Mouse (Mus musculus): ENCODE measurements at regions not wholly inside any gene's neighbourhood (a gene's known extent, or its start where the extent isn't known, plus 50 kb on each side); places are given as distances from the start of the nearest gene placed in this dataset.

DNA sequence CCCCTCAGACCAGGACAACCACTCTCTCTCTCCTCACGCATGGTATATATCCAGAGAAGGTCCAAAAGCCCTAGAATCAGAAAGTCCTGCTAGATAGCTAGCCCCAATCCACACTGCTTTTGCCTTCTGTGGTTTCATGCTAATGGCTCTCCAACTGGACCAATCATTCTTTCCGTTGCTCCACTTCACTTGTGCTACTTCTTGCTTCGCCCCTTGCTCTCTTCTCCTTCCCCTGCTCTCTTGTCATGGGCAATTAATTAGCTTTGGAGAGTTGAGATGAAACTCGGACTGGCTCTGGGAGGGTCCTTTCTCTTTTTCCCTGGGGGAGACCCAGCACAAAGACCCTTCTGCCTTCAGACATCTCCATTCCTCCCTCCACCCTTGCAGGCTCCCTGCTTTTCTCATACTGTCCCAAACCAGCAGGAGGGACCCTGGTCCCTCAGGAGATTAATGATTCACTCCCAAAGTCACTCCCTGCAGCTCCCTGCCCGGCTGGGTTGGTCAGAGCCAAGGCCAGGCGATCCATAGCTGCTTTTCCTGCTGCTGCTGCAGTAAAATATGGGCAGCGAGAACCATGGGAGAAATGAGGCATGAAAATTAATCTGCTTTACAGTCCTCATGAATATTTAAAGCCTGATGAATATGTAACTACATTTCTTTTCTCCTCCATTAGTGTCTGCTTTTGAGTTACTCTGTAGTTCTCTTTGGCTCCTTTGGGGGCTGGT is 113.7 kb upstream of the Thy1 start:
- DNase-seq (ENCODE audit: low spot score in 2 of 2) = no peak

DNA sequence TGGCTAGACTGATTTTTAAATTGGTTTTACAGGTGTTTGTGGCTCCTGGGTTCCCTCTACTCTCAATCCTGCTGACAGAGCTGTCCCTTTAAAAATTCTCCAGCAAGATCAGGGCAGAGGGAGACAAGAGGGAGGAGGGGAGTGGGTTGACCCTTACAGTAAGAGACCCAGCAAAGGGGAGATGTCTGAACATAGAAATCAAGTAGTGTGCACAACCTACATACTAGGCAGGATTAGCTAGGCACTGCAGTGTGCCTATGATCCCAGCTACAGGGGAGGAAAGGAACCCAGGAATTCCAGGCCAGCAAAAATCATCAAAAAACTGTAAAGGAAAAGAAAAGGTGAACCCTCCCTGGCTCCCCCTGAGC is 113.2 kb upstream of the Thy1 start:
- no peak for DNase-seq (ENCODE audit: low spot score in 2 of 2)

DNA sequence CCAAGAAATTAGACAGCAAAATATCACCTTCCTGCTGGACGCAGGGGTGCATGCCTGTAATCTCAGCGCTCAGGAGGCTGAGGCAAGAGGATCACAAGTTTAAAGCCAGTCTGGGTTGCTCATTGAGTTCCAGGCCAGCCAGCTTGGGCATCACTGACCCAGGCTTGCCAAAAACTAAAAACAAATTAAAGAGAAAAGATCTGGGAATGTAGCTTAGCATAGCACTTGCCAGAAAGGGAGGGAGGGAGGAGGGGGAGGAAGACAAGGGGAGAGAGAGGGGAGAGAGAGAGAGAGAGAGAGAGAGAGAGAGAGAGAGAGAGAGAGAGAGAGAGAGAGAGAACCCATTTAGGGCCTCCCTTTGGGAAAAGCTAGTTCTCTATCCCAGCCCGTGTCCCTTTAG is 112.7 kb upstream of the Thy1 start:
- DNase-seq (ENCODE audit: low spot score in 2 of 2) = no peak

DNA sequence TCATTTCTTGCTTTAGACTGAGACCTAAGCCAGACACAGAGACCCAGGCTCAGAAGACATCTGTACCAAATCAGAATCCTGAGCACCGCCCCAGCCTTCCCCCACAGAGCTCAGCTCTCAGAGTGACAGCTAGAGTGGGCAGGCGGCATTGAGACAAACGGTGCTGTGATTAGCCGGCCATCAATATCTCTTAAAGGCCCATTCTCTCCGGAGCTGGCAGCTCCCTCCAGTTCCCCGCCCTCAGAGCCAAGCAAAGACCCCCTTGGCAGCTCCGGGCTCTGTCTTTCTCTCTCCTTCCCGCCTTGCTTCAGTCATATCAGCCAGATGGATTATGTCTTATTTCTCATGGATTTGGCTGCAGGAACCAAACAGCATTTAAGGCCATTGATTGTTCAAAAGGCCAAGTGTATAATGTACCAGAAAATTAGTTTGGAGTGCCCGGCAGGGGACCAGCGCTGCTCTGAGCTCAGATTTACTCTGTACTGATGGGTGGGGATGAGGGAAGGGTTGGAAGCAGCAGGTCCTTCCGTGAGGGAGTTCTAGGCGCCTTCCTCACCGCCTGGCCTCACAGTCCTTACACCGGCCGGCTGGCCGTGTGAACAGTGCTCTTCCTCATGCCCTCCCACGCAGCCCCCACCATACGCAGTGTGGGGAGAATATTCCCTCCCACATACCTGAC is 109.0 kb upstream of the Thy1 start:
- DNase-seq (ENCODE audit: low spot score in 2 of 2) = no peak

- no peak for DNase-seq (ENCODE audit: low spot score in 2 of 2)
Measured at GRCm38 (mm10) chr9:43934691-43935064, 108.5 kb upstream of the Thy1 start.

DNA sequence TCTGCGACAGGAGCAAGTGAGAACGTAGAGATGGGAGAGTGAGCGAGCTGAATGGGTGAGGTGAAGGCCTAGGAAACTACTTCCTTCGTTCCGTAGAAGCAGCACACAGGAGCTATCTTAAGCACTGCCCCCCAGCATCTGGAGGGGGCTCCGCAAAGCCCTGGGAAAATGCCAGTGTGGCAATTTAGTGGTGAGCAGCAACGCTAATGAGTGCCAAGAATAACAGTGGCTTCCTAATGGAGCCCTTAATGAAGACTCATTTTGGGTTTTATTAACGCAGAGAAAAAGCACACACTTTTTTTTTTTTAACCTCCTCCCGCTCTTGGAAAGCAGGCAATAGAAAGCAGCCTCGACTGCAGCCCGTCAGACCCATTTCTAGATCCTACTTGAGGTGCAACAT is 103.8 kb upstream of the Thy1 start:
- no peak for DNase-seq (ENCODE audit: low spot score in 2 of 2)

- DNase-seq (ENCODE audit: low spot score in 2 of 2) = no peak
Measured at GRCm38 (mm10) chr9:43942147-43942546, 101.0 kb upstream of the Thy1 start.

GRCm38 (mm10) chr9:43943522-43943921 is 99.7 kb upstream of the Thy1 start:
- no peak for DNase-seq (ENCODE audit: low spot score in 2 of 2)

DNA sequence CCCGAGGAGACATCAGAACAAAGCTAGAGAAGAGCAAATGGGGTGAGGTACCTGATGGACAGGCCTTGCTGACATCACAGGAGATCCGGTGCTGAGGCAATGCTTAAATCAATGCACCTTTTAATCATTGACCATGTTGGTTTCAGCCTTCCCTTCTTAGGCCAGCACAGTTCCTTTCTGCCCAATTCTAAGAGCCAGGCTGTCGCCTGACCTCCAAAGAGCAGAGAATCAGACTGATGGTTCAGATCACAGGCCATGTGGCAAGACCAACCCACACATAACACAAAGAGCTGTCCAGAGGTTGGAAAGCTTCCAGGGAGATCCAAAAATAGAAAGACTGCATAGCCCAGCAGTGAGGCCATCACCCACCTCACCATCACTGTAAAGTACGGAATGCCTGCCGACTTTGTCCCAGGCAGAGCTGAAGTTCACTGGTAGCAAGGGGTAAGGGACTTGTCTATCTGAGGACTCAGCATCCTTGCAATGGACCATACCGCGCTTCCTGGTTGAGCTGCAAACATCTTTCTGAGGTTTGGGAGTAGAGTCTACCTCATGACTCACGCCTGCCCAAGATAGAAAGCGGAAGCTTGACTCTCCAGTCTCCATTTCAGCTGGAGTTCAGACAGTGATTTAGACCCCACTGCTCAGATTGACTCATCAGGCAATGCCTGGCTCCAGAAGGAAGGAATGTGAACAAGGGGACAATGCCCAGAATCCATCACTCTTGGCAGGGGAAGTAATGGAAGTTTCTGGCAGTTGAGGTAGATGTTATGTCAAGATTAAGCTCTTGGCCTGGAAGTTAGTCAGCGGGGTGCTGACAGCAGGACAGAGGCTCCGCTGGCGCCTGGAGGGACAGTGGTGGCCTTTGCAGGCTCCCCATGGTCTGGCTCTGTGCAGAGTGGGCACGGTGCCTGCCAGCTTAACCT is 98.1 kb upstream of the Thy1 start:
- DNase-seq (ENCODE audit: low spot score in 2 of 2) = no peak

GRCm38 (mm10) chr9:43945997-43946649 is 97.1 kb upstream of the Thy1 start:
- DNase-seq (ENCODE audit: low spot score in 2 of 2) = no peak

- DNase-seq (ENCODE audit: low spot score in 2 of 2) = no peak
Measured at GRCm38 (mm10) chr9:43947089-43947488, 96.1 kb upstream of the Thy1 start.

DNA sequence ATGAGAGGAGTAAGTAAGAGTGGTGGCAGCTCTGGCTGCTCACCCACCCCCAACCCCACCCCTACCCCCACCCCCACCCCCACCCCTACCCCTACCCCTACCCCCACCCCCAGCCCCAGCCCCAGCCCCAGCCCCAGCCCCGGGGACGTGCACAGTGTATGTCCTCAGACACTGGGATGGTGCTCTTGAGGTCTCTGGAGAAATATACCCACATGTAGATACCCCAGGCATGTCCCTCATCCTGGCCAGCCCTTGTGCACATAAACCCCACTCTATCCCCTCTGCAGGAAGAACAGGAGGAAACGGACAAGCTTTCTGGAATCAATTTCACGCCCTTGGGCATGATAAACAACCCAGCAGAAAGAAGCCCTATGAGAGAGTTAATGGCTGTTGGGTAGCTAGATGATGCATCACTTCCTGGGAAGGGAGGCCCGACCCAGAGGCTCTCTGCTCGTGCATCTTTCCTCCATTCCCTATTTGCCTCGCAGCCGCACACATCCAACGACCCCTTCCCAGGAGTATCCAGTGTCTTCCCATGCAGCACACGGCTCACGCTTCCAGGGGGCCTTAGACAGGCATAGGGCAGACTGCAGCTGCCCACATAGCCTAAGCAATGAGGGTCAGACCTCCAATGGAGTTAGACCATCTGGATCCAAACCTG is 95.6 kb upstream of the Thy1 start:
- no peak for DNase-seq (ENCODE audit: low spot score in 2 of 2)

GRCm38 (mm10) chr9:43953128-43953527 is 90.1 kb upstream of the Thy1 start:
- no peak for DNase-seq (ENCODE audit: low spot score in 2 of 2)

- peak; percentile 43 to 53 for DNase-seq (ENCODE audit: low spot score in 2 of 2)
Measured at GRCm38 (mm10) chr9:43959541-43959940, 83.6 kb upstream of the Thy1 start.

GRCm38 (mm10) chr9:43961431-43961830 is 81.8 kb upstream of the Thy1 start:
- no peak for DNase-seq (ENCODE audit: low spot score in 2 of 2)

DNA sequence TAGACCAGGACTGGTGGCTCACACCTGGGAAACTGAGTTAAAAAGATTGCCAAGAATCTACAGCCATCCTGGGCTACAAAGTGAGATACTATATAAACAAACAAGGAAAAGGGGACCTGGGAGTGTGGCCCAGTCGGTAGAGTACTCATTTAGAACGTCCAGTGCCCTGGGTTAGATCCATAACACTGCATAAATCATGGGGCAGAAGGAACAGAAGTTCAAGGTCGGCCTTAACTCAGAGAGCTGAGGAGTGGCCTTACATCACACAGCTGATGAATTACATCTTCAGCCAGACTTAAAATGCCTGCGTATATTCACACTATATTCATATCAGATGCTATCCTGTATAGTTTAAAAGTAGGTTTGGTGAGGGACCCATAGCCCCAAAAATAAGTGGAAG is 78.0 kb upstream of the Thy1 start:
- no peak for DNase-seq (ENCODE audit: low spot score in 2 of 2)

DNA sequence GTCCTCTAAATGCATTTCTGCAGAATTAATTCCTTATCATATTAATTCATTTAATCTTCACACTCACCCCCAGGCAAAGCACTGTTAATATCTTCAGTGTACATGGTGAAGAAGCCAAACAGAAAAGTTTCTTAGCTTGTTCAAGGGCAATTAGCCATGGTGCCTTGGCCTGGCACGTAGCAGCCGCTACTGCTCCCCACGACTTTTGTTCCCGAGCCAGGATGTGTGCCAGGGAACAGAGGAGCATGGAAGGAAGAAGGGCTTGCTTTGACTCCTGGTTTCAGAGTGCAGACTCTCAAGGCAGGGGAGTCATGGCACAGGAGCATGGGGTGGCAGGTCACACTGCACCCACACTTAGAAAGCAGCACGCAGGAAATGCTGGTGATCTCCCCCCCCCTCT is 77.4 kb upstream of the Thy1 start:
- no peak for DNase-seq (ENCODE audit: low spot score in 2 of 2)

- DNase-seq (ENCODE audit: low spot score in 2 of 2) = no peak
Measured at GRCm38 (mm10) chr9:43970043-43970795, 73.0 kb upstream of the Thy1 start.

DNA sequence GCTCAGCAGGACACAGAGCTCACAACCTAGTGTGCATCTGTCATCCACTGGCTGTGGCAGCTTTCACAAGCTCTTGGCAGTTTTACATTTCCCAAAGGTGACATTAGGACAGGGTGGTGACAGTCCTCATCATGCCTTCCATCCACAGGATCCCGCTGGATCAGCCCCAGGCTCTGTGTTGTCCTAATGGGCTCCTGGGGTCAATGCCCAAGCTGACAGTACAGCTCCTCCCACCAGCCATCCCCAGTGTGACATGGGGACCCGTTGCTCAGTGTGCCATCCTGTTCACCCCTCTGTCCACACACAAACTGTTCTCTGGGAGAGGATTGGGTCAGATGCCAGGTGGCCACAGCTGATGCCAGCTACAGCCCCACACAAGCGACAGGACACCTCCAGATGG is 72.3 kb upstream of the Thy1 start:
- DNase-seq (ENCODE audit: low spot score in 2 of 2) = no peak

GRCm38 (mm10) chr9:43972290-43972689 is 70.9 kb upstream of the Thy1 start:
- peak; percentile 65 to 67 for DNase-seq (ENCODE audit: low spot score in 2 of 2)

All from adrenal gland, adult 18-20 months (tissue).